ENCODE assay signal across 15 mouse cellular contexts in the genomic region with DNA sequence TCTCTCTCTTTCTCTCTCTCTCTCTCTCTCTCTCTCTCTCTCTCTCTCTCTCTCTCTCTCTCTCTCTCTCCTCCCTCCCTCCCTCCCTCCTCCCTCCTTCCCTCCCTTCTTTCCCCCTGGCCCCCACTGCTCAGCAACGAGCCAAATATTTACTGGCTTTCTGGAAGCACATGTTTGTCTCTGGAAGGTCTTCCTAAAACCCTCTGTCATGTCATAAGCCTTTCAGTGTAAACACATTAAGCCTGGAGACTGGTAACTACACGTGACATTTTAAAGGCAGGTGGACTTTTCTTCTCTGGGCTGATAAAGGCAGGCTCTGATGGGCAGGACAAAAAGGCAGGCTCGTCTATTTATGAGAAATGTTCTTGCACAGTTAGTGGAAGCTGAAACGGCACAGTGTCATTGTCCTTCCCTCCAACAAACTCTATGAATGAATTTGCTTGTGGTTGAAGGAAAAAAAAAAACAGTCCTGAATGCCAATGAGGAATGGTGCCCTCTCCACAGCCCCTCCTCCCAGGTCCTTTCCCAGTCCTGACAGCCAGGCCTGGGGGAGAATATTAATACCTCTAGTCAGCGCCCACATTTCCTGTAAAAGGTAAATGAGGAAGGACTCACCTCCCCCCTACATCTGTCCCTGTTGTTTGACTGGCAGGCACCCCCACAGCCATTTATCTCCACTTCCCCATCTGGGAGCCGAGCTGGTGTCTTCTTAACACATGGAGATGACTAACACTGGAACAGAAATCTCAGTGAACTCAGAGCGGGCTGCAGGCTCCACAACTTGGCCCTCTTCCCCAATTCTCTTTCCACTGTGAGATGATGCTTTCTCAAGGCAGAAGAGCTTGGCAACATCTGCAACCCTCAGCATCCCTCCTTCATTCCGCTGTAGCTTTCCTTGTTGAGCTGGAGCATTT. TPM values are rescaled to one million over a fixed set of nuclear protein-coding genes. Genes with fewer than 3 reads are reported as not detected.
A peak's percentile ranks its signal among the peaks of the same experiment; 100 is the strongest.
DNase-seq lines count a peak whose midpoint lies in the region; ATAC-seq and TF ChIP-seq lines count a peak whose summit lies in the region.
"Had no signal": no experiment of that assay in that cellular context is flagged by ENCODE, and none has a peak within 500 bp of the region (broad histone marks: within the 10 kb centered on the region; RNA-seq: fewer than 3 reads in every experiment).

No protein-coding gene starts in this region.

- H3K27me3 ChIP-seq in midbrain, embryonic 14.5 days (ENCODE audit: control insufficient read depth, insufficient read depth, low read length) = no peaks in the 10 kb centered on the region
- H3K27me3 ChIP-seq in midbrain, embryonic 11.5 days (ENCODE audit: control insufficient read depth, insufficient read depth, low read length) = no peaks in the 10 kb centered on the region
- H3K27me3 ChIP-seq in neural tube, embryonic 15.5 days (replicated peaks) = no peaks in the 10 kb centered on the region

- peak; percentile 16 for DNase-seq in midbrain, embryonic 14.5 days
- DNase-seq in midbrain, embryonic 11.5 days (ENCODE audit: low spot score, missing footprints) = no peak
- DNase-seq in layer of hippocampus, adult 2 months (ENCODE audit: low spot score in 2 of 2) = peak; percentile 70 to 88
- peak; percentile 30 to 89 for DNase-seq in left cerebral cortex, adult 8-10 months (ENCODE audit: low spot score in 2 of 2)
- DNase-seq in right cerebral cortex, postnatal 36 days (ENCODE audit: low spot score in 2 of 2) = peak; percentile 74 to 82
- DNase-seq in spleen, postnatal 10 days (ENCODE audit: low spot score in 2 of 2) = no peak
- DNase-seq in ovary, postnatal 10 days (ENCODE audit: low spot score) = no peak
- DNase-seq: cerebellum, adult 8-10 months had no signal

- no peak for TF ChIP-seq CTCF in layer of hippocampus, adult 2 months (conservative IDR thresholded peaks at IDR 0.05)

- 0 out of 2 replicates have a peak, but pooled peaks cover 3% of the 10 kb centered on the region for H3K4me1 ChIP-seq in midbrain, embryonic 14.5 days (ENCODE audit: control insufficient read depth, insufficient read depth, low read length)
- H3K4me1 ChIP-seq in midbrain, embryonic 11.5 days (ENCODE audit: control insufficient read depth, insufficient read depth, low read length) = no peaks in the 10 kb centered on the region
- H3K4me1 ChIP-seq in neural tube, embryonic 15.5 days = peaks cover 6% of the 10 kb centered on the region; the same call in 1 of the 2 replicates
- H3K4me1 ChIP-seq: midbrain, embryonic 10.5 days had no signal

- no peak overlapping the region for H3K27ac ChIP-seq in midbrain, embryonic 14.5 days (replicated peaks; ENCODE audit: low read depth, low read length)
- no peak overlapping the region for H3K27ac ChIP-seq in midbrain, embryonic 11.5 days (ENCODE audit: low read depth, low read length)
- peak overlapping the region; percentile 25; the same call in 1 of the 2 replicates for H3K27ac ChIP-seq in layer of hippocampus, adult 2 months
- no peak overlapping the region for H3K27ac ChIP-seq in neural tube, embryonic 15.5 days (replicated peaks)
- H3K27ac ChIP-seq: kidney, postnatal 0 days; midbrain, embryonic 10.5 days had no signal

- no peak overlapping the region for H3K9ac ChIP-seq in midbrain, embryonic 14.5 days (replicated peaks; ENCODE audit: low read length)
- no peak overlapping the region for H3K9ac ChIP-seq in midbrain, embryonic 11.5 days (ENCODE audit: low read length)
- no peak overlapping the region for H3K9ac ChIP-seq in neural tube, embryonic 15.5 days (replicated peaks)

- no peaks in the 10 kb centered on the region for H3K9me3 ChIP-seq in midbrain, embryonic 14.5 days (ENCODE audit: control insufficient read depth, low read length)
- no peaks in the 10 kb centered on the region for H3K9me3 ChIP-seq in midbrain, embryonic 11.5 days (ENCODE audit: control insufficient read depth, low read length)
- H3K9me3 ChIP-seq in neural tube, embryonic 15.5 days (replicated peaks) = no peaks in the 10 kb centered on the region
- H3K9me3 ChIP-seq: midbrain, embryonic 10.5 days had no signal

- H3K4me2 ChIP-seq in midbrain, embryonic 14.5 days (ENCODE audit: low read length) = no peak overlapping the region
- no peak overlapping the region for H3K4me2 ChIP-seq in midbrain, embryonic 11.5 days
- no peak overlapping the region for H3K4me2 ChIP-seq in neural tube, embryonic 15.5 days

- H3K36me3 ChIP-seq in midbrain, embryonic 14.5 days (ENCODE audit: control insufficient read depth, insufficient read depth, low read length) = no peaks in the 10 kb centered on the region
- no peaks in the 10 kb centered on the region for H3K36me3 ChIP-seq in midbrain, embryonic 11.5 days (ENCODE audit: control insufficient read depth, insufficient read depth, low read length)
- no peaks in the 10 kb centered on the region for H3K36me3 ChIP-seq in neural tube, embryonic 15.5 days
- H3K36me3 ChIP-seq: midbrain, embryonic 10.5 days had no signal

- ATAC-seq in midbrain, embryonic 14.5 days (ENCODE audit: low FRiP score, low TSS enrichment) = no peak
- ATAC-seq in midbrain, embryonic 11.5 days (ENCODE audit: low FRiP score) = no peak
- ATAC-seq in neural tube, embryonic 15.5 days (ENCODE audit: low FRiP score) = no peak
- ATAC-seq: inflammation-experienced regulatory T-cells, adult 6 months had no signal

- H3K4me3 ChIP-seq in midbrain, embryonic 14.5 days (replicated peaks; ENCODE audit: low read depth, low read length) = no peak overlapping the region
- H3K4me3 ChIP-seq in midbrain, embryonic 11.5 days (ENCODE audit: low read depth, low read length) = no peak overlapping the region
- H3K4me3 ChIP-seq in layer of hippocampus, adult 2 months = no peak overlapping the region
- no peak overlapping the region for H3K4me3 ChIP-seq in neural tube, embryonic 15.5 days (replicated peaks)
- H3K4me3 ChIP-seq: midbrain, embryonic 10.5 days had no signal

- 54% methylated on average over 8 of the region's 8 CpGs for WGBS in midbrain, embryonic 14.5 days
- 77% methylated on average over 8 of the region's 8 CpGs for WGBS in midbrain, embryonic 11.5 days
- 43% methylated on average over 8 of the region's 8 CpGs for WGBS in neural tube, embryonic 15.5 days

RNA-seq across cellular contexts. Expression of a gene that starts 44.5 kb away (rescaled TPM):
- 5.3 and 7.9 TPM in 2 replicates for polyA plus RNA-seq in midbrain, embryonic 14.5 days (2014; fragmentation: Nextera tagmentation; extraction: Ambion mirVana)
- polyA plus RNA-seq in midbrain, embryonic 11.5 days (2014; fragmentation: Nextera tagmentation; extraction: Ambion mirVana) = 0.20 and 0.51 TPM in 2 replicates
- total RNA-seq in layer of hippocampus, adult 2 months (2021) = 10 to 100 TPM; 40.3 to 42.2 TPM
- total RNA-seq in left cerebral cortex, adult 8-10 months (2022) = 10 to 100 TPM; 24.9 to 32.1 (median 27.7) TPM
- polyA plus RNA-seq in neural tube, embryonic 15.5 days (2015; fragmentation: Nextera tagmentation; extraction: Ambion mirVana) = 12.6 and 13.9 TPM in 2 replicates
- total RNA-seq: liver, adult 2 months; MEL had no signal
- polyA plus RNA-seq: C2C12; inflammation-experienced regulatory T-cells, adult 6 months; liver, adult 2 months had no signal

Comparison
In these comparisons a context has a peak if more than half of its experiments do, and no peak if none do; other contexts are left out.
1. DNase-seq: peak in midbrain, embryonic 14.5 days (single experiment), layer of hippocampus, adult 2 months (2 of 2), left cerebral cortex, adult 8-10 months (2 of 2) and right cerebral cortex, postnatal 36 days (2 of 2); none in midbrain, embryonic 11.5 days (single experiment), spleen, postnatal 10 days (0 of 2) and ovary, postnatal 10 days (single experiment).